Mouse (Mus musculus): ENCODE measurements at regions not wholly inside any gene's neighbourhood (a gene's known extent, or its start where the extent isn't known, plus 50 kb on each side); places are given as distances from the start of the nearest gene placed in this dataset.

DNA sequence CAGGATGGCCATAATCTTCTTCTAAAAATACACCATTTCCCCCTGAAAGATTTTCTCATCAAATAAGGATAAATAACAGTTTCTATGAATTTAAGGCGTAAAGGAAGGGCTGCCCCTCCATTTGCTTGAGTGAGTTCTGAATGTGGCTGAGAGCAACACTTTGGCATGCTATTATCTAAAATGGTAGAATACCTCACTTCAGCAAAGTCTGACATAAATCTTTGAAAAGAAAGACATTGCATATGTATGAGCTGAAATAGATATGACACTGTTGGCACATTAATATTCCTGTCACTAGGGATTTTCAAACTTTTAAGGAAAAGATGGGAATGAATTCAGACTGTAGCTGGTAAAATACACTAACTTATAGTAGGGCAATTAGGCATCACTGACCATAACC, 847.7 kb upstream of the Nr2f1 start:
- TF ChIP-seq CTCF (IDR thresholded peaks at IDR 0.05) (no peak), POLR2A (IDR thresholded peaks at IDR 0.05; ENCODE audit: insufficient read depth, low read depth, low read length) (no peak), EP300 (IDR thresholded peaks at IDR 0.05; ENCODE audit: insufficient read depth, low read depth, low read length) (no peak)

All from heart, adult 2 months (tissue).